Mouse (Mus musculus): ENCODE data around the gene Sntb2. TPM values are rescaled to one million over a fixed set of nuclear protein-coding genes. Genes with fewer than 3 reads are reported as not detected.
"Not testable (repeated sequence)": the region's sequence is repeated elsewhere in the genome, so short reads cannot be mapped to it uniquely, and the experiment has no call there.

Gene Sntb2
- polyA plus RNA-seq, 1 experiment from 2014 or later = 9.1 TPM

GRCm38 (mm10) chr8:107031577-107032090, 96.1 kb downstream of the Sntb2 start:
- H3K9me3 ChIP-seq (ENCODE audit: control insufficient read depth, low read length) = no peaks in the 10 kb centered on the region
- H3K4me1 ChIP-seq (replicated peaks; ENCODE audit: control insufficient read depth, insufficient read depth) = 0 out of 2 replicates have a peak, but pooled peaks cover 2% of the 10 kb centered on the region
- DNase-seq (ENCODE audit: low spot score) = no peak
- TF ChIP-seq CTCF (IDR thresholded peaks at IDR 0.05; ENCODE audit: low read depth) (no peak), EP300 (optimal IDR thresholded peaks at IDR 0.05) (no peak)
- peak overlapping the region; percentile 95 for H3K9ac ChIP-seq (ENCODE audit: low read length)
- H3K4me2 ChIP-seq (replicated peaks; ENCODE audit: low read depth) = peak overlapping the region; percentile 90
- ATAC-seq (ENCODE audit: low FRiP score, low TSS enrichment) = no peak
- 0 out of 2 replicates have a peak, but pooled peaks cover 2% of the 10 kb centered on the region for H3K36me3 ChIP-seq (ENCODE audit: control insufficient read depth, insufficient read depth, low read length)
- no peaks in the 10 kb centered on the region for H3K27me3 ChIP-seq (ENCODE audit: control insufficient read depth, insufficient read depth, low read length)
- H3K4me3 ChIP-seq (ENCODE audit: low read depth, low read length) = peak overlapping the region; percentile 94
- WGBS = under 1% methylated on average over 39 of the region's 40 CpGs
- H3K27ac ChIP-seq (replicated peaks) = peak overlapping the region; percentile 86

GRCm38 (mm10) chr8:107033609-107034008, 98.1 kb downstream of the Sntb2 start:
- WGBS = 90% methylated on average over 2 of the region's 2 CpGs
- ATAC-seq (ENCODE audit: low FRiP score, low TSS enrichment) = not testable (repeated sequence)

DNA sequence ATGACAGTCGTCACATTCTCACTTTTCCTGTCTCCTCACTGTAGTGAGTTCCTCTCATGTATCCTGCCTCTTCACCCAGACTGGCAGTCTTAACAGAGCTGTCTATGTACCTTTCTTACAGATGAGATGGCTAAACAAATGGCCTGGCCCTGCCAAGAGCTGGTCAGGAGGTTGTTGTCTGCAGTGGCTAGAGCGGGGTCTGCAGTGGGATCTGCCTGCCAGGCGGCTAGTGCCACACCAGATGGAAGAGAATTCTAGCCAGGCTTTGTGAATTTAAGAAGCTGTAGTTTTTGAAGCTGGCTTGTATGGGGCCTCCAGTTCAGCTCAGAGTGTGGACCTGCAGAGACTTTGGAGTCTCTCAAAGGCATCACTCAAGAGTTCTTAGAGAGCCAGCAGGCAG, 100.1 kb downstream of the Sntb2 start:
- H3K4me3 ChIP-seq (ENCODE audit: low read depth, low read length) = no peak overlapping the region
- peaks cover 7% of the 10 kb centered on the region; the same call in 1 of the 2 replicates for H3K36me3 ChIP-seq (ENCODE audit: control insufficient read depth, insufficient read depth, low read length)
- TF ChIP-seq EP300 (optimal IDR thresholded peaks at IDR 0.05) = no peak
- no peak for TF ChIP-seq CTCF (IDR thresholded peaks at IDR 0.05; ENCODE audit: low read depth)
- H3K27ac ChIP-seq (replicated peaks) = no peak overlapping the region
- 0 out of 2 replicates have a peak, but pooled peaks cover 2% of the 10 kb centered on the region for H3K4me1 ChIP-seq (replicated peaks; ENCODE audit: control insufficient read depth, insufficient read depth)
- DNase-seq (ENCODE audit: low spot score) (no peak), ATAC-seq (ENCODE audit: low FRiP score, low TSS enrichment) (no peak)
- H3K27me3 ChIP-seq (ENCODE audit: control insufficient read depth, insufficient read depth, low read length) = no peaks in the 10 kb centered on the region
- no peaks in the 10 kb centered on the region for H3K9me3 ChIP-seq (ENCODE audit: control insufficient read depth, low read length)
- no peak overlapping the region for H3K9ac ChIP-seq (ENCODE audit: low read length)
- 95% methylated on average over 3 of the region's 3 CpGs for WGBS
- no peak overlapping the region for H3K4me2 ChIP-seq (replicated peaks; ENCODE audit: low read depth)

More at GRCm38 (mm10) chr8:107033609-107034008, 98.1 kb downstream of the Sntb2 start:
- H3K4me3 ChIP-seq (ENCODE audit: low read depth, low read length); H3K9ac ChIP-seq (ENCODE audit: low read length); H3K36me3 ChIP-seq (ENCODE audit: control insufficient read depth, insufficient read depth, low read length); H3K27ac ChIP-seq (replicated peaks); DNase-seq (ENCODE audit: low spot score); H3K4me2 ChIP-seq (replicated peaks; ENCODE audit: low read depth); H3K27me3 ChIP-seq (ENCODE audit: control insufficient read depth, insufficient read depth, low read length); H3K4me1 ChIP-seq (replicated peaks; ENCODE audit: control insufficient read depth, insufficient read depth); H3K9me3 ChIP-seq (ENCODE audit: control insufficient read depth, low read length): not testable (repeated sequence)

GRCm38 (mm10) chr8:107036626-107037025, 101.1 kb downstream of the Sntb2 start:
- DNase-seq (ENCODE audit: low spot score) (no peak), ATAC-seq (ENCODE audit: low FRiP score, low TSS enrichment) (no peak)
- 74% methylated on average over 8 of the region's 8 CpGs for WGBS
- Histone ChIP-seq H3K36me3 (ENCODE audit: control insufficient read depth, insufficient read depth, low read length) (peaks cover 12% of the 10 kb centered on the region; the same call in 1 of the 2 replicates), H3K4me2 (replicated peaks; ENCODE audit: low read depth) (no peak overlapping the region), H3K27ac (replicated peaks) (no peak overlapping the region), H3K9me3 (ENCODE audit: control insufficient read depth, low read length) (no peaks in the 10 kb centered on the region), H3K9ac (ENCODE audit: low read length) (no peak overlapping the region), H3K27me3 (ENCODE audit: control insufficient read depth, insufficient read depth, low read length) (no peaks in the 10 kb centered on the region), H3K4me1 (replicated peaks; ENCODE audit: control insufficient read depth, insufficient read depth) (0 out of 2 replicates have a peak, but pooled peaks cover 2% of the 10 kb centered on the region), H3K4me3 (ENCODE audit: low read depth, low read length) (no peak overlapping the region)
- TF ChIP-seq CTCF (IDR thresholded peaks at IDR 0.05; ENCODE audit: low read depth) (no peak), EP300 (optimal IDR thresholded peaks at IDR 0.05) (no peak)

- Histone ChIP-seq H3K4me2 (replicated peaks; ENCODE audit: low read depth) (no peak overlapping the region), H3K36me3 (ENCODE audit: control insufficient read depth, insufficient read depth, low read length) (peaks cover 38% of the 10 kb centered on the region), H3K27me3 (ENCODE audit: control insufficient read depth, insufficient read depth, low read length) (no peaks in the 10 kb centered on the region), H3K27ac (replicated peaks) (no peak overlapping the region), H3K4me1 (replicated peaks; ENCODE audit: control insufficient read depth, insufficient read depth) (no peaks in the 10 kb centered on the region), H3K9me3 (ENCODE audit: control insufficient read depth, low read length) (no peaks in the 10 kb centered on the region), H3K4me3 (ENCODE audit: low read depth, low read length) (no peak overlapping the region), H3K9ac (ENCODE audit: low read length) (no peak overlapping the region)
- no peak for TF ChIP-seq EP300 (optimal IDR thresholded peaks at IDR 0.05)
- ATAC-seq (ENCODE audit: low FRiP score, low TSS enrichment) (no peak), DNase-seq (ENCODE audit: low spot score) (no peak)
- 81% methylated on average over 7 of the region's 7 CpGs for WGBS
These were observed 105.1 kb downstream of the Sntb2 start for GRCm38 (mm10) chr8:107040632-107041031.

GRCm38 (mm10) chr8:107045478-107045877, 109.9 kb downstream of the Sntb2 start:
- peaks cover 32% of the 10 kb centered on the region for H3K36me3 ChIP-seq (ENCODE audit: control insufficient read depth, insufficient read depth, low read length)
- H3K4me1 ChIP-seq (replicated peaks; ENCODE audit: control insufficient read depth, insufficient read depth) = no peaks in the 10 kb centered on the region

More at GRCm38 (mm10) chr8:107045478-107045877, 109.9 kb downstream of the Sntb2 start:
- H3K9me3 ChIP-seq (ENCODE audit: control insufficient read depth, low read length) = no peaks in the 10 kb centered on the region
- no peak overlapping the region for H3K9ac ChIP-seq (ENCODE audit: low read length)
- H3K27me3 ChIP-seq (ENCODE audit: control insufficient read depth, insufficient read depth, low read length) = no peaks in the 10 kb centered on the region
- no peak overlapping the region for H3K27ac ChIP-seq (replicated peaks)
- DNase-seq (ENCODE audit: low spot score) (no peak), ATAC-seq (ENCODE audit: low FRiP score, low TSS enrichment) (no peak)
- H3K4me3 ChIP-seq (ENCODE audit: low read depth, low read length) = no peak overlapping the region
- 90% methylated on average over 6 of the region's 6 CpGs for WGBS
- no peak for TF ChIP-seq EP300 (optimal IDR thresholded peaks at IDR 0.05)
- no peak for TF ChIP-seq CTCF (IDR thresholded peaks at IDR 0.05; ENCODE audit: low read depth)
- H3K4me2 ChIP-seq (replicated peaks; ENCODE audit: low read depth) = no peak overlapping the region
